Mouse (Mus musculus): ENCODE data around the gene Kctd18.

DNA sequence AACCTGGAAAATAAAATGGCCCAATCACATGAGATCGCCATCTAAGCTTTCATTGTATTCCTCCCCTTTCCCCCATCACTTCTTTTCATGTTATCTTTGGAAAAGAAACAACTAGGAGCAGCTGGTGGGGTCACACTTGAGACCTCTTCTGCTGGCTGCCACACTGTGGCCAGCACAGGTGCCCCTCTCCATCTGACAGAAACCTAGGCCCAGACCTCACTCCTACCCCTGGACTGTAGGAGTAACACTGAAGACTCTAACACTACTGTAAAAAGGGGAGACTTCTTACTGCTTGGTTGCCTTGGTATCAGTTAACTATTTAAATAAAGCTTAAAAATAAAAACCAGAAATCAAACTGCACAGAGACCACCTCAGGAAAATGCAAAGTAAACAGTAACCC is 63.0 kb downstream of the Kctd18 start:
- no peak for TF ChIP-seq CTCF (IDR thresholded peaks at IDR 0.05; ENCODE audit: low read depth, low read length)
- no peak for TF ChIP-seq POLR2A (IDR thresholded peaks at IDR 0.05; ENCODE audit: extremely low read depth, insufficient read depth, low read length)
